Mouse (Mus musculus) embryonic facial prominence, embryonic 13.5 days (tissue): Measurements from ENCODE around the gene Gli3. TPM values are rescaled to one million over a fixed set of nuclear protein-coding genes. Genes with fewer than 3 reads are reported as not detected.
A peak's percentile ranks its signal among the peaks of the same experiment; 100 is the strongest.

Experiments used
- ATAC-seq: fragments of 200-750 bp; cut with Nextera tagmentation; 2 replicates; pipeline ENCODE4 v1.8.0; 2017; ENCODE audit warnings: low read depth; ENCODE audit not compliant: insufficient number of reproducible peaks, insufficient read depth, low FRiP score, low TSS enrichment
- H3K27ac ChIP-seq: fragments of 300-500 bp; sonication (generic); 2 replicates; pipeline ENCODE4 v1.5.1; 2015; ENCODE audit warnings: moderate library complexity, mild to moderate bottlenecking, inconsistent platforms
- H3K27me3 ChIP-seq: fragments of 300-500 bp; sonication (generic); 2 replicates; pipeline ENCODE4 v1.6.1; 2015; ENCODE audit warnings: mild to moderate bottlenecking, inconsistent platforms
- H3K36me3 ChIP-seq: fragments of 300-500 bp; sonication (generic); 2 replicates; pipeline ENCODE4 v1.6.1; 2015; ENCODE audit warnings: mild to moderate bottlenecking, inconsistent platforms
- H3K4me1 ChIP-seq: fragments of 300-500 bp; sonication (generic); 2 replicates; pipeline ENCODE4 v1.6.1; 2015; ENCODE audit warnings: inconsistent platforms
- H3K4me2 ChIP-seq: fragments of 300-500 bp; sonication (generic); 2 replicates; pipeline ENCODE4 v1.6.1; 2015; ENCODE audit warnings: moderate library complexity, mild to moderate bottlenecking, inconsistent platforms
- H3K4me3 ChIP-seq: fragments of 300-500 bp; sonication (generic); 2 replicates; pipeline ENCODE4 v1.5.1; 2015; ENCODE audit warnings: mild to moderate bottlenecking, inconsistent platforms
- H3K9ac ChIP-seq: fragments of 300-500 bp; sonication (generic); 2 replicates; pipeline ENCODE4 v1.6.1; 2015; ENCODE audit warnings: mild to moderate bottlenecking, inconsistent platforms
- H3K9me3 ChIP-seq: fragments of 300-500 bp; sonication (generic); 2 replicates; pipeline ENCODE4 v1.6.1; 2016; ENCODE audit warnings: inconsistent platforms
- WGBS: fragments of 180-500 bp; shearing (Covaris S2); methylation state at CpG from one replicate; pipeline ENCODE4 v1.1.7; 2015; ENCODE audit warnings: mixed read lengths; 5-methylcytosine and 5-hydroxymethylcytosine counted together
- polyA plus RNA-seq: library from polyadenylated mRNA; unstranded; fragments of >200 nt; fragmentation: Nextera tagmentation; extraction: Ambion mirVana; gene quantifications from 2 replicates; pipeline ENCODE4 v1.2.1, GENCODE M21; 2015

Gli3 gene
- 32.8 and 38.3 TPM in 2 replicates for polyA plus RNA-seq

DNA sequence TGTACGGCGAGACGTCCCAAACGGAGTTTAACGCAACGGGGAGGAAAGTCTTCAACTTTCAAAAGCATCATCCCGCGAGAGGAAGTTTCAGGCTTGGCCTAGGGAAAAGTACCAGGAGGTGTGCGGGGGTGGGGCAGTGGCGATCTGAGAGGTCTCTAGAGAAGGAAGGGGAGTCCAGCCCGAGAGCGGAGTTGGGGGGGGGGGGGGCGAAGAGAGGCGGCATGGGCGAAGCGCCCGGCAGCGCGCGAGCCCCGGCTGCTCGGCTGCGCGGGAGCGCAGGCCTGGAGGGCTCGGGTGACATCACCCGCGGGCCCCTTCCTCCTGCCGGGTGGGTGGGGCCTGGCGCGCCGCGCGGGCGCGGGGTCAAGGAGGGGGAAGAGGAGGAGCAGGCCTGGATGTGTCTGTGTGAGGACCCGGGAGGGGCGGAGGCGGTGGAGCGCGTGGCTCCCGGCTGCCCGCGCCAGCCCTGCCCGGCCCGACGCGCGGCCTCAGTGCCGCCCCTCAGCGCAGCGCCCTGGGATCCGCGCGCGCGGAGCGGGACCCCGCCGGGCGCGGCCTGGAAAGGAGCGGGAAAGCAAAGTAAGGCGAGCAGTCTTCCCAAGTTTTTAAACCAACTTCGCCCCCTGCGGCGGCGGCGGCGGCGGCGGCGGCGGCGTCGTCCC lies at the start of gene Gli3:
TSS of gene Gli3 (plus strand) at position 406 of the 662 bp plus-strand sequence.
- H3K9ac ChIP-seq, result peak within 1 kb of the TSS; percentile 98
- peak within 1 kb of the TSS; percentile 99 for H3K27ac ChIP-seq
- H3K4me1 ChIP-seq, result peaks cover 33% of the 10 kb centered on the region
- peak within 1 kb of the TSS; percentile 95 for H3K4me3 ChIP-seq
- no peaks in the 10 kb centered on the region for H3K9me3 ChIP-seq
- peak; percentile 94 for ATAC-seq
- no peaks in the 10 kb centered on the region for H3K36me3 ChIP-seq
- WGBS, result under 1% methylated on average over 55 of the region's 76 CpGs
- peak within 1 kb of the TSS; percentile 62 for H3K4me2 ChIP-seq
- no peaks in the 10 kb centered on the region for H3K27me3 ChIP-seq

DNA sequence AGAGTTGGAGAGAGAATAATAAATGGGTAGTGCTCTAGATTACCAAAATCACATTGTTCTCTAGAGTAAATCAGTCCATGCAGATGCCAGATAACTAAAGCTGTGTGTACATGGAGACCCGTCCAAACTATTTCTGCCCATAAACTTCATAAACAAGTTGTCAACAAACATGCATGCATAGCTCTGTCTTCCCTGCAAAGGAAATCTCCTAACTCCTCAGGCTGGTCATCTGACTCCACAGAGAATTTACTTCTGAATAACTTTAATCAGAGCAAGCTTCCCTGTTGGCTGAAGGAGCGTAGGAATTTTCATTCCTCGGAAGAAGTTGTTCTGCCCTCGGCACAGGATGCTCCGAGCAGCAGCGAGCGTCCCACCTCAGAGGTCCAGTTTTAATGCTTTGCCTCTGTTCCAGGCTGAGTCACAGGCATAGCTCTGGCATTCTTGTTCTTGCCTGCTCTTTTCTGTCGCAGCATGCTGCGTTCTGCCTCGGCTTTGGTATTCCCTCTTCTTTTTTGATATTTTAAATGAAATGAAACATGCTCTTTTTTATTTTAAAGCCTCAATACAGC lies 41.8 kb upstream of the Gli3 start:
- Histone ChIP-seq H3K9me3 (no peaks in the 10 kb centered on the region), H3K4me3 (peak overlapping the region; percentile 26), H3K4me1 (peaks cover 7% of the 10 kb centered on the region; the same call in 1 of the 2 replicates), H3K36me3 (no peaks in the 10 kb centered on the region), H3K4me2 (peak overlapping the region; percentile 53), H3K9ac (peak overlapping the region; percentile 53), H3K27me3 (no peaks in the 10 kb centered on the region), H3K27ac (peak overlapping the region; percentile 35)
- no peak for ATAC-seq
- WGBS, result 6% methylated on average over 10 of the region's 10 CpGs

DNA sequence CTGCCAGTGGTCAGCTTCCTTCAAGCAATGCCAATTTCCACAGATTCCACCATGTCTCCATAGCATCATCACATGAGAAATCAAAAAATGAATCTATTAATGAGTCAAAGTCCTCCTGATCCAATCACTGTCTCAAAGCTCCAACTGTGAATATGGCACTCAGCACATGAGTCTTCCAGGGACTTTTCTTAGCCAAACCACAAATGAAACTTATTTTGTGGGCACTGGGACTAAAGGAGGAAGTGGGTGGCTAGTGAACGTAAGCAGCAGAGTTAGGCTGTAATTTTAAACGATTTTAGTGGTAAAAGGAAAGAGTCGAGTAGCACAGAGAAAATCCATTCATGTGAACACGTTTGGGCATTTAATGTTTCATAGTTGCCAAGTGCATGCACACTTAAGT lies 21.0 kb upstream of the Gli3 start:
- H3K9me3 ChIP-seq, result no peaks in the 10 kb centered on the region
- no peak overlapping the region for H3K4me3 ChIP-seq
- no peak for ATAC-seq
- H3K36me3 ChIP-seq, result no peaks in the 10 kb centered on the region
- peaks cover 25% of the 10 kb centered on the region for H3K4me1 ChIP-seq
- no peaks in the 10 kb centered on the region for H3K27me3 ChIP-seq
- WGBS, result 61% methylated on average over 4 of the region's 4 CpGs
- no peak overlapping the region for H3K9ac ChIP-seq
- H3K4me2 ChIP-seq, result no peak overlapping the region
- 0 out of 2 replicates have a peak overlapping the region, but pooled peaks have one; percentile 4 for H3K27ac ChIP-seq

DNA sequence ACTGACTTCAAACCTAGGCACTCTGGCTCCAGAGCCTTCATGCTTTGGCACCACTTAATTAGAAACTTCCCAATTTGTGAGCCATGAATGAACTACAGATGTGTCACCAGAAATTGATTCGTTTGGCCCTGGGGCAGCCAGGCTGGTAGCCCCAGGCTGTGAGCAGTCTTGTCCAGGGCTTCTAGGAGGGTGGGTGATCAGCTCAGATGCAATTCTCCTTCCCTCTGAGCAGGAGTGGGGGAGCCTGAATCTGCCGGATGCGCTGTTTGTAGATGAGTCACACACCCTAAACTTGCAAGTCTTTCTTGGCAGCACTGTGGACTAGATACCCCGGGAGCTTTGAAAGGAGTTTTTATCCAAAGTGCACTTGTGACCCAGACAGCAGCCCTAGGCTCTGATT lies 18.7 kb upstream of the Gli3 start:
- no peaks in the 10 kb centered on the region for H3K36me3 ChIP-seq
- H3K4me3 ChIP-seq, result no peak overlapping the region
- no peaks in the 10 kb centered on the region for H3K9me3 ChIP-seq
- H3K27ac ChIP-seq, result no peak overlapping the region
- no peak overlapping the region for H3K4me2 ChIP-seq
- H3K27me3 ChIP-seq, result no peaks in the 10 kb centered on the region
- peaks cover 25% of the 10 kb centered on the region for H3K4me1 ChIP-seq
- ATAC-seq, result no peak
- 29% methylated on average over 4 of the region's 4 CpGs for WGBS
- H3K9ac ChIP-seq, result no peak overlapping the region

DNA sequence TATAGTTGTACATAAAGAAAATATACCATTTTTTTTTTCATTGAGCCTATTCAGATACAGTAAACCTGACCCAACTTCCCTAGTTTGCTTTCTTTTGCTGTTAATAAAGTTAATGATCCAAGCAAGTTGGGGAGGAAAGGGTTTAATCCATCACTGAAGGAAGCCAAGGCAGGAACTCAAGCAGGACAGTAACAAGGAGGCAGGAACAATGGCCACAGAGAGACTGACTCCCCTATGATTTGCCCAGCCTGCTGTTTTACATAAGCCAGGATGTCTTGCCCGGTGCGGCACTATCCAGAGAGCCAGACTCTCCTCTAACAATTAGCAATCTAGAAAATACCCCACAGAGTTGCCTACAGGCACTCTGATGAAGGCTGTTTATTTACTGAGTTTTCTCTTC lies 17.4 kb upstream of the Gli3 start:
- Histone ChIP-seq H3K36me3 (no peaks in the 10 kb centered on the region), H3K4me3 (no peak overlapping the region), H3K4me2 (no peak overlapping the region), H3K4me1 (peaks cover 24% of the 10 kb centered on the region), H3K9me3 (no peaks in the 10 kb centered on the region), H3K27me3 (no peaks in the 10 kb centered on the region), H3K9ac (no peak overlapping the region), H3K27ac (no peak overlapping the region)
- 23% methylated on average over 2 of the region's 2 CpGs for WGBS
- no peak for ATAC-seq

DNA sequence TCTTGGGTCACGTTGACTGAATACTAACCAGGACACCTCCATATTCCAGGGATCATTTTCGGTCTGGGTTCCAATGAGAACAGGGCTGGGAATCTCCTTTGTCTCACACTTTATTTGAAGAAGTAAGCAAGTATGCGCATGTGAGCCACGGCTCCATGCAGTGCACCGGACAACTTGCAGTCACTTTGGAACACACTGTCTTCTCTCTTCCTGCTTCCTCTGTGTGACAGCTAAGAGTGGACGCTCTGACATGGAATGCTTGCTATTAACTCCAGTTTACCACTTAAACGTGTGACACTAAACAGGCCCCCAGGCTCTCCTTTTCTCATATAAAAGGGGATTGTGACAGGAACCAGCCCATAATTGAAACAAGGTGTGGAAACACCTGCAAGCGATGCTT lies 17.0 kb upstream of the Gli3 start:
- Histone ChIP-seq H3K27ac (no peak overlapping the region), H3K4me3 (no peak overlapping the region), H3K4me2 (no peak overlapping the region), H3K9me3 (no peaks in the 10 kb centered on the region), H3K4me1 (peaks cover 22% of the 10 kb centered on the region), H3K9ac (no peak overlapping the region), H3K27me3 (no peaks in the 10 kb centered on the region), H3K36me3 (no peaks in the 10 kb centered on the region)
- WGBS, result 46% methylated on average over 8 of the region's 8 CpGs
- ATAC-seq, result no peak

DNA sequence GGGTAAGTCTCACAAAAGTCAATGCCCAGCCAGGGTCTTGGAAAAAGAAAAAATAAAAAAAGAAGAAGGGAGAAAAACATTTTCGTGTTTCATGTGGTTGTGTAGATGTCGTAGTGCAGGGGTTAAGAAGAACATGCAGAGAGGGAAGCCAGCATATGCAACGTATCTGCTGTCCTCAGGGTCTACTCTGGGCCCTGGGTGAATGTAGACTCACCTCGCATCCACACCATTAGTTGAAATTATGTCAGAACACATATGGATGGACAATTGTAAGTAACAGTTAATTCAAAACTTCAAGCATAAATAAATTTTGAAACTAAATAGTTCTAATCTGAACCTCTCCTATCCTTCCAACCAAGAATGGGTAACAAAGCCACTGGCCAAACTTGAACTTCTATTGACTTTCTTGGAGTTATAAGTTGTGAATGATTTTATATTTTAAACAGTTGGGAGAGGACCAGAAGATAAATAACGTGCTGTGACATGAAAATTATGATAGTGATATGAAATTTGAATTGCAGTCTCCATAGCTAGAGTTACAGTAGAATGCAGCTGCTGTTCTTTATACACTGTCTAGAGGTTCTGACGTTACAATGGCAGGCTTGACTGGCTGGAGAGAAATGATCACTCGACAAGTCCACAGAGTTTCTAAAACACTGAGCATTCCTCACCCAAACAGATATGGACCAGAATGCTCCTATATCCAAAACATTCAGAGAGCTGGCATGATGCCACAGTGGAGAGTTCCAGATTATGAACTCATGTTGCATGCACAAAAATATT lies 16.1 kb upstream of the Gli3 start:
- H3K9me3 ChIP-seq, result no peaks in the 10 kb centered on the region
- H3K4me2 ChIP-seq, result no peak overlapping the region
- peaks cover 14% of the 10 kb centered on the region for H3K4me1 ChIP-seq
- no peak overlapping the region for H3K4me3 ChIP-seq
- ATAC-seq, result no peak
- H3K27ac ChIP-seq, result no peak overlapping the region
- H3K9ac ChIP-seq, result no peak overlapping the region
- WGBS, result 77% methylated on average over 7 of the region's 7 CpGs
- no peaks in the 10 kb centered on the region for H3K36me3 ChIP-seq
- H3K27me3 ChIP-seq, result no peaks in the 10 kb centered on the region

DNA sequence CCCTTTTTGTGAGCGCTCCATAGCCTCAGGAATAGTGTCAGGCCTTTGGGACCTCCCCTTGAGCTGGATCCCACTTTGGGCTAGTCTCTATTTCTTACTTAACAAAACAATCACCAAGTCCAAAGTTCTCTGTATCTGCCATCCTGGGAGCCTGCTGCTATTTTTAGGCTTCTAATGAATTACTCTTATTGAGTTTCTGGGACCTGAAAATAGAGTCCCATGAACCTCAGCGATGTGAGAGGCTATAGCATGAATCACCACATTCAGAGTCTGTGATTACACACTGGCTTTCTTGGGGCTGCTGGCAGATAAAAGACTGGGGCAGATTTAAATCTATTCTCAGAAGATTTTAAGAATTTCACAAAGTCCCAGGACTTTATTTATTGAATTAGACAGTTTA lies 12.1 kb upstream of the Gli3 start:
- 58% methylated on average over 2 of the region's 2 CpGs for WGBS
- Histone ChIP-seq H3K27me3 (no peaks in the 10 kb centered on the region), H3K4me3 (no peak overlapping the region), H3K4me1 (no peaks in the 10 kb centered on the region), H3K27ac (no peak overlapping the region), H3K4me2 (no peak overlapping the region), H3K9ac (no peak overlapping the region), H3K9me3 (no peaks in the 10 kb centered on the region), H3K36me3 (no peaks in the 10 kb centered on the region)
- no peak for ATAC-seq

DNA sequence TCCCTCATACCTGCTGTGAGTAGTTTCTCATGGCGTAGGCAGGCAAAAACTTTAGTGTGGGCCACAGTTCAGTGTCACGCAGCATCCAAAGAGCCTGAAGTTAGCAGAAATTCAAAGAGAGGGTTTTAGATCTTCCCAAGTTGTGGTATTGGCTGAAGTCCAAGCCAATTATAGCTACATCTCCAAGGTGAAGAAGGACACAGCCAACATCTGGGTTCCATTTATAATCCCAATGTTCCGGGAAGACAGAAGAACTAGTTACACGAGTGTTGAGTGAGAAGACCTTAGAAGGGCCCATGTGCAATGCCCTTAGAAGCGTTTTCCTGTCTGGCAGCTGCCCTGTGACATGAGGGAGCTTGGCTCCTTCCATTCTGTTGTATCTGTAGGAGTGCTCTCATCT lies 5.2 kb upstream of the Gli3 start:
- Histone ChIP-seq H3K36me3 (no peaks in the 10 kb centered on the region), H3K4me3 (no peak overlapping the region), H3K27ac (no peak overlapping the region), H3K27me3 (no peaks in the 10 kb centered on the region), H3K4me2 (no peak overlapping the region), H3K9me3 (no peaks in the 10 kb centered on the region), H3K9ac (no peak overlapping the region), H3K4me1 (peaks cover 21% of the 10 kb centered on the region)
- 27% methylated on average over 5 of the region's 5 CpGs for WGBS
- no peak for ATAC-seq

DNA sequence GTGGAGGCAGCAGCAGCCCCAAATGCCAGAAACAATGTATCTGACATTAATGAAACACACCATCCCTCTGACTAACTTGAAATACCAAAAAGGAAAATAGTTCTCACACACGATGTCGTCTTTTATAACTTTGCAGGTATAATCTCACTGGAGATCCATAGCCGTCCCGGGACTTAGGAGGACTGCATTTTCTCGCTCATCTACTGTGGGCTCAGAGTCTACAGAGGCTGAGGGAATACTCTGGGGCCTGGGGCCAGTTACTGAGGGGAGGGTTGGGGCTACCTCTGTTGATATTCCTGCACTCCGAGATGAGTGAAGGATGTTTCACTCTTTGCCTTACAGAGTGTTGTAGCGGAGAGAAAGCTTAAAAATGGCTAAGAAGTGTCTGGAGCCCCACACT lies 1.1 kb upstream of the Gli3 start:
- Histone ChIP-seq H3K27me3 (no peaks in the 10 kb centered on the region), H3K36me3 (no peaks in the 10 kb centered on the region), H3K9ac (peak overlapping the region; percentile 98), H3K4me3 (peak overlapping the region; percentile 95), H3K4me1 (peaks cover 30% of the 10 kb centered on the region), H3K9me3 (no peaks in the 10 kb centered on the region), H3K4me2 (peak overlapping the region; percentile 62), H3K27ac (peak overlapping the region; percentile 99)
- no peak for ATAC-seq
- 14% methylated on average over 7 of the region's 7 CpGs for WGBS

DNA sequence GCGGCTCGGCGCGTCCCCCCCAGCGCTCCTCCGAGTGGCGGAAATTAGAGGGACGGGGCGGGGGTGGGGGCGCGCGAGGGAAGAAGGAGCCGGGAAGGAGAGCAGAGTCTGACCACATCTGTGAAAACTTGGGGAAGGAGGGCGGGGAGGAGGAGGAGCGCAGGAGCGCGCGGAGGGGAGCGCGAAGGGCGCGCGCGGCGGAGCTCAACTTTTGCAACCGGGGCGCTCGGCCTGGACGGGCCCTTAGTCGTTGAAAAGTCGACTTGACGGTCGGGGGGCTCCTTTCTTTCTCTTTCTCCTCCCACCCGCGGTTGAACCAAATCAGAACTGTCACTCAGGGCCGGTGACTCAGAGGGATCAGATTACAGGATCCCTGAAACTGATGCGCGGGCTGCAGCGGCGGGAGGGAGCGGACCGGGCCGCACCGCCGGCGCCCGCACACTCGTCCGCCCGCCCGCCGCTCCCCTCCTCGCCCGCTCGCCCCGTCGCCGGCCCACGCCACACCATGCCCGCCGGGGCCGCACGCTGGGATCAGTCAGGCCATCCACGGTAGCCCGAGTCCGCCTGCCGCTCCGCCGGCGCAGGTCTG lies 551 bp downstream of the Gli3 start:
- Histone ChIP-seq H3K9me3 (no peaks in the 10 kb centered on the region), H3K27ac (peak overlapping the region; percentile 99), H3K36me3 (no peaks in the 10 kb centered on the region), H3K9ac (peak overlapping the region; percentile 98), H3K4me1 (peaks cover 37% of the 10 kb centered on the region), H3K27me3 (no peaks in the 10 kb centered on the region), H3K4me3 (peak overlapping the region; percentile 95), H3K4me2 (peak overlapping the region; percentile 62)
- ATAC-seq, result peak; percentile 83
- under 1% methylated on average over 62 of the region's 70 CpGs for WGBS
